Mouse (Mus musculus) 3134 (cell line): Measurements from ENCODE around the gene Cdhr2.

Source experiments
- DNase-seq: peaks from one replicate; pipeline ENCODE4 v3.0.0-alpha.2; 2011; ENCODE audit warnings: low spot score; ENCODE audit not compliant: insufficient read length; ENCODE audit errors: extremely low read depth

The Cdhr2 gene

DNA sequence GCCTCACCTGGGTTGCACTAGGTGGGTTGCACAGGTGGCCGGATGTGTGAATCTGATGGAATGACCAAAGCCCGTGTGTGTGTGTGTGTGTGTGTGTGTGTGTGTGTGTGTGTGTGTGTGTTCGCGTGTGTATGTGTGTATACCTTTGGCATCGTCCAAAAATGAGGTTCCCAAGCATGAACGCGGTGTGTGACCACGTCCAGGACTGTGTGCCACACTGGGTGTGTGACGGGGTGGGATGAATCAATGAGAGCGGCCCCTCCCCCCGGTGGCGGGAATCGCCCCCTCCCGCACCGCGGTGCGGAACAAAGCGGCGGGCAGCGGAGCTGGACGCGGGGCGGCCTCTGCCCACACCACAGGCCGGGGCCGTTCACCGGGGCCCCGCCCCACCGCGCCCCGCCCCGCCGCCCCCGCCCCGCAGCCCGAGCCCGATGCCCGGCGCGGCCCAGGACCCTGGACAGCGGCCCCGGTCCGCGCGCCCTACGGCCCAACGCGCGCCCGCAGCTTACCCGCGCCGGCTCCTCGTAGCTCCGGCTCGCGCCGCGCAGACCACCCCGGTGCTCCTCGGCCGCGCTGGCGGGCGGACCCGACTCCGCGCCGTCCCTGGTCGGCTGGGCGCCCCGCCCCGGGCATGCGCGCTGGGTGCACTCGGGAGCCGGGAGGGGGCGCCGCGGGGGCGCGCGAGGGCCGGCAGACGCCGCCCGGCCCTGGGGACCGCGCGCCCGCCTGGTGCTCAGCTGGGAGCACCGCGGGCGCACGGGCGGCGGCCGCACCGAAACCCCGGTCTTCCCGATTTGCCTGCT, 48.0 kb downstream of the Cdhr2 start:
- DNase-seq: no peak

DNA sequence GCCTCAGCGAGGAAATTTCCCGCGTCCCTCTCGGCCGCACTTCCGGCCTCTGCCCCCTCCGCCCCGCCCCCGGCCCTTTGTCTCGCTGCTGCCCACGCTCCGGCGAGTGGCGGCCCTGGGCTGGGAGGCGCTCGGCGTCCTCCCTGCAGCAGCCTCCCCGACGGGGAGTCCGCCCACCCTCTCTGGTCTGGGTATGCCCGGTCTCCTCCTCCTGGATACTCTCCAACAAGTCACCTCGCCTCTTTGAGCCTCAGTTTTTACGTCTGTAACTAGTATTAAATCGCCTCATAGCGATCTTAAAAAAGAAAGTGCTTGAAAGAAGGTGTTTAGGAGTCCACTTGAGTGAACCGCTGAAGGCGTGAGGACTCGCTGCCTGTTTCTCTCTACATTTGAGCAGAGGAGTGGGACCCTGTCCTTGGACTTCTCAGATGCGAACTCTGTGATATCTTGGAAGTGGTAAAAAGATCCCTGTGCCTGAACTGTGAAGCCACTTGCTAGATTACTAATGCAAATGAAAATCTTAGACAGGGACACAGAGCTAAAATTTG, 48.7 kb downstream of the Cdhr2 start, which contains the start of gene Gprin1:
Gene Gprin1 (minus strand): TSS at position 11 of the 548 bp plus-strand sequence.
- no peak for DNase-seq

DNA sequence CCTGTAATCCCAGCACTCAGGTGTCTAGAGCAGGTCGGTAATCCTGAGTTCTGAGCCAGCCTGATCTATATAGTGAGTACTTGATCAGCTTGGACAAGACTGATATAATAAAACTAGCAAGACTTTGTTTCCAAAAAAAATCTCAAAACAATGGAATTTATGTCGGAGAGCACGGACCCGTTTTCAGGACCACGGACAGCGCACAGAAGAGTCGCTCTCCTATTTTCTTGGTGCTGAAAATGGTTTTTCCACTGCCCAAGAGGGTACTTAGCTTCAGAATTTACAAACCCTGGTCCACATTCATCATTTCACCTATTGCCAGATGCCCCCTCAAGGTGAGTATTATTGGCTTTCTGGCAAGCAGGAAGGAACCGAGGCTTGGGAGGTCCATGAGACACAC, 49.4 kb downstream of the Cdhr2 start:
- no peak for DNase-seq

DNA sequence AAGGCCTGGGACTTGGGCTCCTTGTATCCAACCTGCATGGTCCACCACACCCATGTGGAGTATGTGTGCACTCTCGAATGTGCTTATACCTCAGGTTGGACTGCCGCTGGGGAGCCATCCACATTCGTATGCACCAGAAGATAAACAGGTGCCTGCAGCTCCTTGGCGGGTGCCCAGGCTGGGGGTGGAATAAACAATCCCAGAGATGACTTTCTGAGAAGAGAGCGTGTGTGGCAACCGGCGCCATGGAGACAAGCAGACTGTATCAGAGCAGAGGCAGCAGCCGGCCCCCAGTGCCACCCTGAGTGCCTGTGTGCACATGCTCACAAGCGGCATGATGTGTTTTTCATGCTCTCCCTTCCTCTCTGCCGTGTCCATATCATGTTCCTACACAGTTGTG, 51.4 kb downstream of the Cdhr2 start:
- no peak for DNase-seq

DNA sequence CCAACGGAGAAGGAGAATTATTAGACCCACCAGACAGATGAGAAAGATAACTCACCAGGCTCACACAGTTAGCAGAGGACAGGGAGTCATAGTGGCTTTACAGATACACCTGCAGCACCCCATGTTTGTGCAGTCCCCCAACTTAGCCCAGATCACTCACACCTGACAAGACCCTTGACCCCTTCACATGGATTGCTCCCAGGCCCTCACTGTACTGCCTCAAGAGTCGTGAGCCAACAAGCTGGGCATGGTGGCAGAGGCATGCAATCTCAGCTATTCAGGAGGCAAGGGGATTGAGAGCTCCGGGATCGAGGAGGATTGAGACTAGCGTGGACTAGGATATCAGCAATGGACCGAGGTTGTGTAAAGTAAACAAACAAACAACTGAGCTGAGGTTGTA, 52.5 kb downstream of the Cdhr2 start:
- DNase-seq: no peak

DNA sequence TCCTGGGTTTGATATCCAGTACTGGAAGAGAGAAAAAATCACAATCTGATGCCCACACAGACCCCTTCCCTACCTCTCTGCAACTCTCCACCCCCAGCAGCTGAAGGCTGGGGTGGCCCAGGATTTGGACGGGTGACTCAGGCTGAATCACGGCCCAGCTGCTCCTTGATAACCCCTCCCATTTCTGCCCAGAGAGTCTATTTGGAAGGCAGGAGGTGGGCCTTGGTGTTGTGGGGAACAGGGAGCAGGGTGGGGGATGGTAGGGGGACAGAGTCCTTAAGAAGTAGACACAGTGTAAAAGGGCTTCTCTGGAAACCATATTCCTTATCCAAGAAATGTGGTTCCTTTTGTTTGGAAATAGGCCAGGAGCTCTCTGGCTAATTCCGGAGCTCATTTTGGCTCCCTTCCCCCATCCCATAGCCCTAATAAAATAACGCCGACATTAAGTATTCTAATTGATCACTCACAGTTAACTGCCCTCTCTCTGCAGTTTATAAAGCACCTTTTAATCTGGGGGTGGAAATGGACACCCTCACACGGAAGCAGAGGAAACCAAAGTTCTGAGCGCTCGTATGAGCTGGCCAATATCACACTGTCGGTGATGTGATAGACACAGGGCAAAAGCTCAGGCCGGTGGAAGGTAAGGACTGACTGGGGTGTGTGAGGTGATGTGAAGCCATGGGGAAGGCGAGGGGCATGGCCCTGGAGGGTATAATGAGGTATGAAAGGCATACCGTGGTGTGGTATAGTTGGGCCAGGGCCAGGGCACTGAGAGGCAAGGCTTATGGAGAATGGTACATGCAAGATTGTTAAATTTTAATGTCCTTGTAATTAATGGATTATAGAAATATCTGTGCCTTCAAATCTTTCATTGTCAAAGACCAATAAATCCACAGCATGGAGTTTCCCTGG, 53.2 kb downstream of the Cdhr2 start:
- DNase-seq: peak; percentile 52

DNA sequence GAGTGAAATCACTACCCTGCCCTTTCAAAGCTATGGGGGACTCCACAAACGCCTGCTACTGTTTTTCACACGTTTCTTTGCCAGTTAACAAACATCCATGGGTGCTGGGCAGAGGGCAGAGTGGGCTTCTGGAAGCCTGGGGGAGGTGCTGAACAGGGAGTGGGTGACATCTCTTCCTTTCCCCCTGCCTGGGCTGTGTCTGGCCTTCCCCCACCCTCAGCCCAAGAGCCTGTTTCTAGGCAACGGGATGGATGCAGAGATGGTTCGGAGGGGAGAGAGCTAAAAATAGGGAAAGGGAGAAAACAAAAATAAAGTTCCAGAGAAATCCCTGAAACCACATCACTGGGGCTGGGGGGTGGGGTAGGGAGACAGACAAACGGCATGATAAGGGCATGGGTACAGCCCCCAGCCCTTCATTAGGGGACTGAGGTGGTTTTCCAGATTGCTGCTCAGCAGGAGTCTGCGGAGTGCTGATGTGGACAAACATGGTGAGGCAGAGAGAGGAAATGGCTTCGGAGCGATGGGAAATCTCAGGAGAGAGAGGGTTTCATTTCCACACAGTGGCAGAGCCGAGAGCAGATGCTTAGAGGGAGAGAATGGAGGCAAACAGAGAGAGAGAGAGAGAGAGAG, 54.1 kb downstream of the Cdhr2 start:
- DNase-seq: no peak

DNA sequence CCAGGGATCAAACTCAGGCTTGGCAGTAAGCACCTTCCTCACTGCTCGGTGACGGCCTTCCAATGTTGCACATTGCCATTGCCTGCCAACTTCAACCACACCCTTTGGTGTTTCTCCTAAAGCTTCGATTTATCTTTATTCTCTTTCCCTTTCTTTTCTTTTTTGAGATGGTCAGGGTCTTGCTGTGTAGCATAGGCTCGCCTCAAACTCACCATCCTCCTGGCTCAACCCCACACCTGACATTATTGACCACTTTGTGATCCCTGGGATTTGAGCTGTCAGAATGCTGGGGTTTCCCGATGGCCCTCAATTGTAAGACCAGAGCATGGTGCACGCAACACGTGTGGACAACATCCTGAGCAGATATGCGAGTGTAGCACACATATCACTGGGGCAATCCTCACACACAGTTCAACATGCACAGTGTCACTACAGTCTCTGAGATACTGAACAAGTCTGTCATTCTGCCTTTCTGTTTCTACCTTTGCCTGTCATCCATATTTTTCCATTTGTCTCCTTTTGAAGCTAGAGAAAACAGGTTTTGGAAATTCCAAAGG, 55.0 kb downstream of the Cdhr2 start:
- DNase-seq: no peak

DNA sequence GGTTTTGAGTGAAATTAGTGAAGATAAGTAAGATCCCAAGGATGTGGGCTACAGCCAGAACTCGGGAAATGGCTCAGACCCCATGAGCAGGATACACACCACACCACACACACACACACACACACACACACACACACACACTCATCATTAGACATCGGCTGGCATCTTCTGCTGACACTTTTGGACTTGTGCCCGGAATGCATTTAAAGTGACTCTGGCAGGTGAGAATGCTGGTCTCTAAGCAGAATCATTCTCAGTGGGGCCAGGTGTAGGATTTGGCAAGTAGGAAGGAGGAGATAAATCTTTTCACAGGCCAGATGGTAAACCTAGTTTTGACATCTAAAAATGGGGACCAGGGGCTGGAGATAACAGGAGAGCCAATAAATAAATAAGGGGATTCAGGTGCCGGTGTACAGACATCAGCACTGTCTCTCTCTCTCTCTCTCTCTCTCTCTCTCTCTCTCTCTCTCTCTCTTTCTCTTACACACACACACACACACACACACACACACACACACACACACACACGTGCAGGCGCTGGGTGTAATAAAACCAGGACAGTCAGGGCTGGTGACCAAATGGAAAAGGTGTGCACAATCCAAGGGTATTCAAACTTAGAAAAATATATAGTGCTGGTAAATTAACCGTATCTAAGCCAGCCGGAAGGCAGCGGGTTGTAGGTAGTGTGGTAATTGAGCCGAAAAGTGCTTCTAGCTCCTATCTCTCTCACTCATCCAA, 56.0 kb downstream of the Cdhr2 start:
- DNase-seq: no peak

DNA sequence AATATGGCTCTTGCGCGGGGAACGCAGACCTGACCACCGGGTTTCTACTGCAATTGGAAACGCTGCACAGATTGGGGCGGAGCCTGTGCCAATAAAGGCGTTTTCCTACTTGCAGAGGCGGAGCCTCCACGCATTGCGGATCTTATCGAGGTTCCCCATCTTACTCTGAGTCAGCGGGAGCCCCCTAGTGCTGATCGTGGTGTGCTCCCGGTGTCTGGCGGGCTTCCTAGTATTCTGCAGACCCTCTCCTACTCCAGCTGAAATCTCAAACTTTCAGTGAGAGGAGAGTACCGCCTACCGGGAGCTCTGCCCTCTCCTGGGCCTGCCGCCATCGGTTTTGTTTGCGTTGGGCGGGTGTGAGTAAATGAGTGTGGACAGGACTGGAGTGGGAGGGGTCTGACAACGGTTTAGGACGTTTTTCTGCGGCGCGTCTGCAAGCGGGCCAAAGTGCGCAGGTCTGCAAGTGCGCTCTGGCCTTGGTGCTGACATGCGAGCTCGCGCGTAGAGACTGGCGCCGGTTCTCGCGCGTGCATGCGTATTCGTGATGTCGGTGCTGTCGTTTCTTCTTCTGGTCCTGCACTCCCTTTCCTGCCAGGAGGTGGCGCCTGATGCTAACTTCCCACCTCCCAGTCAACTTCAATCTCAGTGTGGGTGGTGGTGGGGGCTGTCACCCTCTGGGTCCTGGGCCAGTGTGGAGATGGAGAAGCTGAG, 56.9 kb downstream of the Cdhr2 start:
- DNase-seq: peak; percentile 50

DNA sequence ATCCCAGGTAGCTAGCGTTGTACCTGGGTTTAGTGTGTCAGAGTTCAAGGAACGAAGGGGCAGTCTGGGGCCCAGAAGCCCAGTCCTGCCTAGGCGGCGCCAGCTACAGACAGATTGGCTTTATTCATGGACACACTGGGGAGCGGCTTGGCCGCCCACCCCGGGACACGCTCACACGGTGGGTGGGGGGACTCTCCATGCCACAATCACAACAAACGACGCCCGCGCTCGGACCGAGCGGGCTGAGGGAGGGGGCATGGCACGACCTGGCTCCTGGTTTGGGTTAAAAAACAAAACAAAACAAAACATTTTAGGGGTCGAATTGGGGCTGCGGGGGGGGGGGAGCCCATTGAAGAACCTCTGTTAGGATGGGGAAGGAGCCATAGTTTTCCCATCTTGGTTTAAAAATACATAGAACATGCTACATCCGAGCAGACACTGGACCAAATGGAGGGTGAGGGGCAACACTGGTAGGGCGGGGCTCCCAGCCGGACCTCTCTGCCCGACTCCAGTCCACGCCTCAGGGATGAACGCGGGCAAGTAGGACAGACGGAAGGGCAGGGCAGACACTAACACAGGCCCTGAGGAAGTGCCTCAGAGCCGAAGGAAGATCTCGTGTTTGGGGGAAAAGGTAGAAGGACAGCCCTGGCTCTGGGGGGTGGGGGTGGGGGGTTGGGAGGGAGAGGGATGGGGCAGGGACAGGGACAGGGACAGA, 57.7 kb downstream of the Cdhr2 start:
- DNase-seq: no peak

DNA sequence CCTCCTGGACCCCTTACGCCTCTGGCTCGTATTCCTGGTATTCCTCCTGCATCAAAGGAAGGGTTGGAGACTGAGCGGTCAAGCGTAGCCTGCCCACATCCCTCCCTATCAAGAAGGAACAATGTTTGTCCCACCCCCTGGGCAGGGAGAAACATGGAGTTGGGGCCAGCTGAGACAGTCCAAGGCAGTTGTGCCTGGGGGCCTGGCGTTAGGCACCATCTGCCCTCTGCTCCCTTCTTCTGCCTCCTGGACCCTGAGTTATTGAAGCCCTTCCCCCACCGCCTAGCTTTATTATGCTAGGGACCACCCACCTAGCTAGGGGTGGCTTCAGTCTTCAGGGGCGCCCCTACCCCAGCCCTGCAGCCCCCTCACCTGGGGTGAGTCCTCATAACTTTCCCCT, 58.2 kb downstream of the Cdhr2 start:
- DNase-seq: no peak

DNA sequence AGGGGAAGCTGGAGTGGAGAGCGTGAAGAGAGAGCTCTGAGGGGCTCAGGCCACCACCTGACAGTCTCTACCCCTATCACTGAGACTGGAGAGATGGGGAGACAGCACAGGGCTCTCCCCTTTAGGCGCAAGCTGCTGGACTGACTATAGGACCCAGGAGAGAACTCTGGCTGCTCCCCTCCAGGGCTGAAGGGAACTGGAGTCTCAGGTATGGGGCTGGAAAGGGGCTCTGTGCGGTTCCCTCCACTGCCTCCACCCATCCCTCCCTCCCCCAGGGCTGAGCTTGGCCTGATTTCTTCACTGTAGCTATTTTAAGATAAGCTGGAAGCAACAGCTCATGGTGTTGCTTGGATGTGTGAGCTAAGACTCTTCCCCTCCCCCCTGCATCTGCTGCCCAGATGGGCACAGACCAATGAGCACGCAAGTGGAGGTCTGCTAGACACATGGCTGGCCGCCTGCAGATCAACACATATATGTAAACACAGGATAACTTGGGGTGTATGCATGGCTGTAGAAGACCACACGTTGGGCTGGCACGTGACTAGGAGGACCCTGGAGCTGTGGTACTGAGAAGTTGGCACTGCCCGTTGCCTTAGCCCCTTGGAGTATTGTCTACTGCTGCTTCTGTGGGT, 59.0 kb downstream of the Cdhr2 start:
- DNase-seq: no peak

DNA sequence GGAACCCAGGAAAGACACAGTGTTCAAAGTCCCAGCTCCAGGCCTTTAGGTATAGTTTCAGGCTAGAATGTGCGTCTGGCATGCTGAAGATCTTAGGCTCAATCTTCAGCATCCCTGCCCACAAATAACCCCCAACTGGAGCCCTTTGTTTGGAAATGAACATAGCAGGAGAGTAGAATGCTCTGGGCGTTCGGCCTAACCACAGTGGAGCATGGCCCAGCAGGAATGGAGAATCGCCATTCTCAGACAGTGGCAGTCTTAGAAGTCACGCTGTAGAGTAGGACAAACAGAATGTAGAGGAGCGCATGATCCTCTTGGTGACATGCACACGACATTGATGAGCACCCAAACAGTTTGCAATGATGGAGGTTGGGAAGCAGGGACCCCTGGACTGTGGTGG, 59.6 kb downstream of the Cdhr2 start:
- DNase-seq: no peak

DNA sequence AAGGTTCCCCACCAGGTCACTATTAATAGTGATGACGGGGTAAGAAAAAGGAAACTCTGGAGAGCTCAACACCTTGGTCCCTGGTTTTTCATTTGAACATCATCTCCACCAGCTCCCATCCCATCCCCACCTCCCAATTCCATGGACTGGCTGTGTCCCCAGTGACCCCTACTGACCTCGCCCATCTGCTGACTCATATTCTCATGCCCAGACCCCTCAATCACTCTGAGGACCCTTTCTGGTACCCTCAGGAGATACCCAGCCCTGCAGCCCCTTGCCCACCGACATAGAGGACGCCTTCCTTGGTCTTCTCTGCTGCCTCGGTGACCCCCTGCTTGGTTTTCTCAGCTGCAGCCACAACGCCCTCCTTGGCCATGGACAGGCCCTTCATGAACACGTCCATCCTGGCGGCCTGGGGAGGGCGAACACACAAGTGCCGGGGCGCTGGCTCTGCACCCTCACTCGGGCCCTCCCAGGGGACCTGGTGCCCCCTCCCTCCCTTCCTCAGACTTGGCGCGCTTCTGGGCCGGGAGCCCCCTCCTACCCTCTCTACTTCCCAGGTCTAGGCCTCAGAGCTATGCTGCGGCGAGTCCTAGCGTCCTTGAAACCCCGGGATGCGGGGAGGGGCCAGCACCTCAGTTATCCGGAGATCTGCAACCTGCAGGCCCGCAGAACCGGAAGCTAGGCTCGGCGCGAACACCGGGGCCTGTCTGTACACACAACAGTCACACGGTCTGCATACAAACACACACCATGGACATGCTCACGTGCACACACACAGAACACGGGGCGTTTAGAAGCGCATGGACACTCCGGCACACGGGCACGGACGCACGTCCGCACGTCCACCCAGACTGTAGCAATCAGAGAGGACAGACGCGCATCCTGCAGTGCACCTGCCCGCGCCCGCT, 64.3 kb downstream of the Cdhr2 start:
- no peak for DNase-seq

DNA sequence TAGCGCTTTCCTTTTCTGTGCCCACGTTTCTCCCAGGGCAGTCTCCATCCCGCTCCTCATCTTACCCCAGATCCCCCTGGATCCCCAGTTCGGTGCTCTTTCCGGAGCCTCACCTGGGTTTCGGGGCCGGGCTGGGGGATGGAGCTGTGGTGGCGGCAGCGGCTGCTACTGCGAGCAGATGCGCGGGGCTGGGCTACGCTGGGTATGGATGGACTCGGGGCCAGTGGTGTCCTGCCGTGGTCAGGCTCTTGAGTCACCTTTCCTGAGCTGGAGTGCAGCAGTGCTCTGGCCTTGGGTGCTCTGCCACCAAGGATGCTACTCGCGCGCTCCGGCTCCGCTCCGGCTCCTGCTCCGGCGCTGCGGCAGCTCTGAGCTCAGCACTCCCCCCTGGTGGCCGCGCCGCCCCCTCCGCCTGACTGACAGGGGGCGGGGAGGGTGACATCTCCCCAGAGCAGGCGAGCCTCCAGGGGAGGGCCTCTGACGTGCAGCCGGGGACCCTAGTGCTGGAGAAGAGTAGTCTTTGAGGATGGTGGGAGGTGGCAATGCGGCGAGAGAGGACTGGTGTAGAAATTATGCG, 65.0 kb downstream of the Cdhr2 start, which contains the start of gene Sncb:
Gene Sncb (minus strand): TSS at position 404 of the 577 bp plus-strand sequence.
- DNase-seq: no peak

DNA sequence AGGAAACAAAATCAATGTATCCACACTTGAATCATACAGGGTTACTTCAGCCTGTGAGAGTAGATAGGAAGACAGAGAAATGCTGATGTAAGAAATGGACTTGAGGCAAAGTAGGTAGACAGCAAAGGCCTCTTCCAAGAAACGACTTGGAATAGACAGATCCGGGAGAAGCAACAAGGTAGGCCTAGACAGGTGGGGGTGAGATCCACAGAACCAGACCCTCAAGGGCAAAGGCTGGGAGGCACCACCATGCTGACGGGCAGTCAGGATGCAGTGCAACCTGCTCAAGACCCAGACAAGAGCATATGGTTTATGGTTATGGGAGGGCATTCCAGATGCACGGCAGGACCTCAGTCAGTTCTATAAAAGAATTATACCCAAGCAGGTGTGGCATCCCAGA, 65.8 kb downstream of the Cdhr2 start:
- no peak for DNase-seq
